Mouse (Mus musculus): ENCODE data around the gene Dppa3. TPM values are rescaled to one million over a fixed set of nuclear protein-coding genes. Genes with fewer than 3 reads are reported as not detected.

Gene Dppa3
- total and polyA plus RNA-seq, 3 experiments, result not detected

DNA sequence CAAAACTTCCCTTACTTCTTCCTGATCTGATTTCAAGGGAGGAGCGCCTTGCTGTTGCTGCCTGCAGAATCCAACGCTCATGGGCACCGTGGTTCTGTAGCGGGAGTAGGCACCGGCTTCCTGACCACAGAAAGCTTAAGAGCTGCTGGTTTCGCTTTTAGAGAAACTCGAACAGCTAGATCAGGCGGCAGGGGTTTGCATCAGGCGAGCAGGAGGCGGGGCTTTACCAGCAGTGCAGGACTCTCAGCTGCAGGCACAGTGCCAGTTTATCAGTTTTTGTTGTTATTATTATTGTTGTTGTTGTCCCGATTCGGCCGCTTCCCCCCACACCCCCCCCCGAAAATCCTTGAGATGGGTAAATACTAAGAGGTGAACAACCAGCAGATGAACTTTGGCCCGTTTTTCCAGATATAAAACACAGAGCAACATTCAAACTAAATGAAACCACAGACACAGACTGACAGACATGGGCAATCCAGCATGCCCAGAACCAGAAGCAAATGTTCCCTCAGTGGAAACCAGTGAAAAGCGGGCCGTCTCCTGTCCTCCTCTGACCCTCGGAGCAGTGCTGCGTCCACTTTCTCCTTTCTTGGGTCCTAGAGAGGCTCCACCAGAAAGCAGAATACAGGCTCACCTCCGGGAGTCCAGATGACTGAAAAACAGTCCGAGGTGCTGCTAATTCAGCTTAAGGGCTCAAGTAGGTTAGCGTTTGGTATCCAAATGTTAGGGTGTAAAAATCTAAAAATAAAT, 23.8 kb upstream of the Dppa3 start, which contains the start of gene Apobec1 (continued):
- no peak for TF ChIP-seq KAT2A (conservative IDR thresholded peaks at IDR 0.05; ENCODE audit: low read depth, low read length)
- TF ChIP-seq RCOR1 (IDR thresholded peaks at IDR 0.05; ENCODE audit: low read depth, low read length), result 0 out of 2 replicates have a peak, but pooled peaks have one; percentile 17
- no peak; the same call in none of the 2 replicates for TF ChIP-seq MXI1 (IDR thresholded peaks at IDR 0.05; ENCODE audit: low read depth, low read length)
- TF ChIP-seq GATA1 (IDR thresholded peaks at IDR 0.05; ENCODE audit: low read depth, low read length), result peak; percentile 40; the same call in 1 of the 2 replicates

DNA sequence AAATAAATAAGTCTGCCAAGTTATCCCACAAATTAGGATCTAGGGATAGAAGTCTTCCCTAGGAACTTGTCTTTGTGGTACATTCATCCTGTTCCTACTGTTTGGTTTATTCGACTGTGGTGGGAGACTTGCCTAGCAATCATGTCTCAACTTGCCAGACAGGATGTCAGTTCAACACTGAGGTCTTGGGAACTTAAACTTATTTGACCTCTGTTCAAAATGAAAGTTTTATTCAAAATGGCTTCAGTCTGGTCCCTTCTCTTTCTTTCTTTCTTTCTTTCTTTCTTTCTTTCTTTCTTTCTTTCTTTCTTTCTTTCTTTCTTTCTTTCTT, 23.3 kb upstream of the Dppa3 start:
- Histone ChIP-seq H3K9me3 (replicated peaks; ENCODE audit: insufficient read depth, low read length) (no peaks in the 10 kb centered on the region), H3K27me3 (ENCODE audit: control insufficient read depth in 1 of 2, insufficient read depth in 2 of 2, low read length in 2 of 2) (no peaks in the 10 kb centered on the region), H3K9ac (ENCODE audit: control insufficient read depth, low read depth, low read length, poor library complexity, severe bottlenecking) (peak overlapping the region; percentile 86), H3K4me1 (ENCODE audit: control insufficient read depth in 1 of 2, insufficient read depth in 2 of 2, low read length in 2 of 2) (peaks cover 5 to 13% of the 10 kb centered on the region in 2 experiments), H3K79me2 (ENCODE audit: control insufficient read depth, insufficient read depth, low read length, poor library complexity) (peaks cover 12% of the 10 kb centered on the region), H3K27ac (ENCODE audit: control insufficient read depth, low read depth, low read length) (peak overlapping the region; percentile 87), H3K4me3 (ENCODE audit: control insufficient read depth in 1 of 2, insufficient read depth in 1 of 2, low read depth in 2 of 2, low read length in 2 of 2) (peak overlapping the region; percentile 70 to 94; a peak in 3 of 4 replicates), H3K36me3 (ENCODE audit: control insufficient read depth in 1 of 2, insufficient read depth in 2 of 2, low read length in 2 of 2) (peaks cover 0 to 17% of the 10 kb centered on the region in 2 experiments; a peak in 3 of 4 replicates)
- TF ChIP-seq MAFK (IDR thresholded peaks at IDR 0.05; ENCODE audit: borderline replicate concordance, low read depth, low read length) (no peak), NELFE (IDR thresholded peaks at IDR 0.05; ENCODE audit: low read depth, low read length) (no peak), ELF1 (IDR thresholded peaks at IDR 0.05; ENCODE audit: low read depth, low read length) (no peak), CHD2 (IDR thresholded peaks at IDR 0.05; ENCODE audit: low read length) (no peak), SIN3A (IDR thresholded peaks at IDR 0.05; ENCODE audit: low read length) (no peak), UBTF (IDR thresholded peaks at IDR 0.05; ENCODE audit: borderline replicate concordance, insufficient read depth, low read depth, low read length) (no peak), RAD21 (IDR thresholded peaks at IDR 0.05; ENCODE audit: low read depth, low read length) (no peak), MAX (IDR thresholded peaks at IDR 0.05; ENCODE audit: low read length) (no peak), BHLHE40 (IDR thresholded peaks at IDR 0.05; ENCODE audit: borderline replicate concordance, low read depth, low read length) (no peak), TCF12 (IDR thresholded peaks at IDR 0.05; ENCODE audit: low read depth, low read length) (no peak), MYC (IDR thresholded peaks at IDR 0.05; ENCODE audit: low read depth, low read length) (no peak), GABPA (IDR thresholded peaks at IDR 0.05; ENCODE audit: low read depth, low read length) (no peak), ETS1 (IDR thresholded peaks at IDR 0.05; ENCODE audit: low read depth, low read length) (no peak), RCOR1 (IDR thresholded peaks at IDR 0.05; ENCODE audit: low read depth, low read length) (no peak), MXI1 (IDR thresholded peaks at IDR 0.05; ENCODE audit: low read depth, low read length) (no peak), E2F4 (IDR thresholded peaks at IDR 0.05; ENCODE audit: borderline replicate concordance, low read depth, low read length) (no peak), ZKSCAN1 (IDR thresholded peaks at IDR 0.05; ENCODE audit: low read depth, low read length) (no peak), MYB (IDR thresholded peaks at IDR 0.05; ENCODE audit: low read depth, low read length) (no peak), POLR2A (IDR thresholded peaks at IDR 0.05; ENCODE audit: control insufficient read depth in 1 of 2, insufficient read depth in 1 of 2, low read depth in 1 of 2, low read length in 2 of 2, poor library complexity in 1 of 2) (no peak), JUND (IDR thresholded peaks at IDR 0.05; ENCODE audit: low read depth, low read length) (no peak)
- no peak for DNase-seq (ENCODE audit: low read depth, low spot score)
